8 mouse cellular contexts compared by ENCODE assay signal in genomic region chr6:88445661-88446060, GRCm38 (mm10). TPM values are rescaled to one million over a fixed set of nuclear protein-coding genes. Genes with fewer than 3 reads are reported as not detected.
A peak's percentile ranks its signal among the peaks of the same experiment; 100 is the strongest.
DNase-seq lines count a peak whose midpoint lies in the region; ATAC-seq and TF ChIP-seq lines count a peak whose summit lies in the region.

No protein-coding gene starts in this region.

- WGBS in heart, embryonic 15.5 days = 15% methylated on average over 5 of the region's 5 CpGs
- WGBS in hindbrain, embryonic 12.5 days = 18% methylated on average over 5 of the region's 5 CpGs
- WGBS in midbrain, embryonic 14.5 days = 14% methylated on average over 5 of the region's 5 CpGs

- H3K36me3 ChIP-seq in heart, embryonic 15.5 days = no peaks in the 10 kb centered on the region
- peaks cover 38% of the 10 kb centered on the region for H3K36me3 ChIP-seq in G1E (replicated peaks)
- H3K36me3 ChIP-seq in hindbrain, embryonic 12.5 days = no peaks in the 10 kb centered on the region
- no peaks in the 10 kb centered on the region for H3K36me3 ChIP-seq in midbrain, embryonic 14.5 days (ENCODE audit: control insufficient read depth, insufficient read depth, low read length)

- H3K27ac ChIP-seq in heart, embryonic 15.5 days = no peak overlapping the region
- no peak overlapping the region; the same call in 1 of the 2 replicates for H3K27ac ChIP-seq in hindbrain, embryonic 12.5 days
- H3K27ac ChIP-seq in midbrain, embryonic 14.5 days (replicated peaks; ENCODE audit: low read depth, low read length) = no peak overlapping the region; the same call in 1 of the 2 replicates

- intact Hi-C loops in heart, postnatal 25 days (cut with DNase I) = loop anchor here (1.0 kb wide), 1 partner anchor 20 kb away; the partner anchor contains the start of gene Ruvbl1

- H3K4me2 ChIP-seq in heart, embryonic 15.5 days = peak overlapping the region; percentile 86
- H3K4me2 ChIP-seq in hindbrain, embryonic 12.5 days (replicated peaks) = peak overlapping the region; percentile 90
- H3K4me2 ChIP-seq in midbrain, embryonic 14.5 days (ENCODE audit: low read length) = peak overlapping the region; percentile 84

- peaks cover 12% of the 10 kb centered on the region for H3K4me1 ChIP-seq in heart, embryonic 15.5 days (replicated peaks)
- H3K4me1 ChIP-seq in G1E (ENCODE audit: insufficient read depth, low read depth, low read length) = peaks cover 35% of the 10 kb centered on the region
- peaks cover 18% of the 10 kb centered on the region for H3K4me1 ChIP-seq in hindbrain, embryonic 12.5 days
- 0 out of 2 replicates have a peak, but pooled peaks cover 3% of the 10 kb centered on the region for H3K4me1 ChIP-seq in midbrain, embryonic 14.5 days (ENCODE audit: control insufficient read depth, insufficient read depth, low read length)

- peak overlapping the region; percentile 79 for H3K4me3 ChIP-seq in heart, embryonic 15.5 days
- peak overlapping the region; percentile 93 for H3K4me3 ChIP-seq in G1E (ENCODE audit: low read depth, low read length)
- H3K4me3 ChIP-seq in hindbrain, embryonic 12.5 days = peak overlapping the region; percentile 87
- H3K4me3 ChIP-seq in midbrain, embryonic 14.5 days (replicated peaks; ENCODE audit: low read depth, low read length) = peak overlapping the region; percentile 81

- no peak for DNase-seq in heart, postnatal 25 days (ENCODE audit: low spot score)
- no peak for DNase-seq in G1E (ENCODE audit: low spot score)
- DNase-seq in midbrain, embryonic 14.5 days = peak; percentile 8
- no peak for DNase-seq in ovary, postnatal 14 days (ENCODE audit: low spot score)
- DNase-seq in thymus, postnatal 10 days (ENCODE audit: low spot score in 2 of 2) = no peak
- no peak for DNase-seq in kidney, postnatal 14 days

- no peak for TF ChIP-seq CTCF in G1E (IDR thresholded peaks at IDR 0.05; ENCODE audit: low read depth, low read length)

- no peaks in the 10 kb centered on the region for H3K9me3 ChIP-seq in heart, embryonic 15.5 days (replicated peaks)
- no peaks in the 10 kb centered on the region for H3K9me3 ChIP-seq in G1E (replicated peaks)
- H3K9me3 ChIP-seq in hindbrain, embryonic 12.5 days (replicated peaks) = no peaks in the 10 kb centered on the region
- H3K9me3 ChIP-seq in midbrain, embryonic 14.5 days (ENCODE audit: control insufficient read depth, low read length) = no peaks in the 10 kb centered on the region

- no peak for ATAC-seq in heart, embryonic 15.5 days (replicated peaks; ENCODE audit: insufficient number of reproducible peaks, insufficient read depth, low FRiP score, low read depth)
- no peak for ATAC-seq in G1E (ENCODE audit: extremely low read depth, insufficient number of reproducible peaks, low FRiP score, poor library complexity, severe bottlenecking)
- ATAC-seq in hindbrain, embryonic 12.5 days (ENCODE audit: low FRiP score) = no peak
- ATAC-seq in midbrain, embryonic 14.5 days (ENCODE audit: low FRiP score, low TSS enrichment) = no peak

- H3K9ac ChIP-seq in heart, embryonic 15.5 days = peak overlapping the region; percentile 82
- peak overlapping the region; percentile 91 for H3K9ac ChIP-seq in hindbrain, embryonic 12.5 days
- peak overlapping the region; percentile 90 for H3K9ac ChIP-seq in midbrain, embryonic 14.5 days (replicated peaks; ENCODE audit: low read length)

- H3K27me3 ChIP-seq in heart, embryonic 15.5 days = no peaks in the 10 kb centered on the region
- peaks cover 24% of the 10 kb centered on the region for H3K27me3 ChIP-seq in G1E (ENCODE audit: insufficient read depth, low read length)
- no peaks in the 10 kb centered on the region for H3K27me3 ChIP-seq in hindbrain, embryonic 12.5 days
- H3K27me3 ChIP-seq in midbrain, embryonic 14.5 days (ENCODE audit: control insufficient read depth, insufficient read depth, low read length) = no peaks in the 10 kb centered on the region

RNA-seq across cellular contexts. Expression of gene Eefsec, which starts 0.7 kb away (rescaled TPM):
- polyA plus RNA-seq in heart, embryonic 15.5 days (2015; fragmentation: Nextera tagmentation; extraction: Ambion mirVana) = 16.4 and 19.6 TPM in 2 replicates
- 1 to 10 TPM; 6.5 to 6.7 TPM for total RNA-seq in heart, postnatal 25 days (2021)
- total RNA-seq in G1E (2014; fragmentation: Nextera tagmentation) (38.4 and 50.6 TPM in 2 replicates), G1E (2017) (12.3 and 15.0 TPM in 2 replicates)
- polyA plus RNA-seq in G1E (2012) = 24.7 and 25.8 TPM in 2 replicates
- polyA plus RNA-seq in hindbrain, embryonic 12.5 days (2016; fragmentation: Nextera tagmentation; extraction: Ambion mirVana) = 27.9 and 28.8 TPM in 2 replicates
- polyA plus RNA-seq in midbrain, embryonic 14.5 days (2014; fragmentation: Nextera tagmentation; extraction: Ambion mirVana) = 28.0 and 33.5 TPM in 2 replicates

RNA-seq across cellular contexts. Expression of gene Ruvbl1, which starts 19.5 kb away (rescaled TPM):
- 63.3 and 85.2 TPM in 2 replicates for polyA plus RNA-seq in heart, embryonic 15.5 days (2015; fragmentation: Nextera tagmentation; extraction: Ambion mirVana)
- 10 to 100 TPM; 15.2 to 16.7 TPM for total RNA-seq in heart, postnatal 25 days (2021)
- total RNA-seq in G1E (2014; fragmentation: Nextera tagmentation) = 34.3 and 48.4 TPM in 2 replicates
- 158 and 159 TPM in 2 replicates for total RNA-seq in G1E (2017)
- 24.1 and 35.6 TPM in 2 replicates for polyA plus RNA-seq in G1E (2012)
- polyA plus RNA-seq in hindbrain, embryonic 12.5 days (2016; fragmentation: Nextera tagmentation; extraction: Ambion mirVana) = 111 and 117 TPM in 2 replicates
- polyA plus RNA-seq in midbrain, embryonic 14.5 days (2014; fragmentation: Nextera tagmentation; extraction: Ambion mirVana) = 94.7 and 98.4 TPM in 2 replicates
